Mouse (Mus musculus): ENCODE measurements around the gene D10Wsu102e. TPM values are rescaled to one million over a fixed set of nuclear protein-coding genes. Genes with fewer than 3 reads are reported as not detected.
A peak's percentile ranks its signal among the peaks of the same experiment; 100 is the strongest.

The D10Wsu102e gene
- polyA plus RNA-seq, 1 experiment = 1.5 TPM

DNA sequence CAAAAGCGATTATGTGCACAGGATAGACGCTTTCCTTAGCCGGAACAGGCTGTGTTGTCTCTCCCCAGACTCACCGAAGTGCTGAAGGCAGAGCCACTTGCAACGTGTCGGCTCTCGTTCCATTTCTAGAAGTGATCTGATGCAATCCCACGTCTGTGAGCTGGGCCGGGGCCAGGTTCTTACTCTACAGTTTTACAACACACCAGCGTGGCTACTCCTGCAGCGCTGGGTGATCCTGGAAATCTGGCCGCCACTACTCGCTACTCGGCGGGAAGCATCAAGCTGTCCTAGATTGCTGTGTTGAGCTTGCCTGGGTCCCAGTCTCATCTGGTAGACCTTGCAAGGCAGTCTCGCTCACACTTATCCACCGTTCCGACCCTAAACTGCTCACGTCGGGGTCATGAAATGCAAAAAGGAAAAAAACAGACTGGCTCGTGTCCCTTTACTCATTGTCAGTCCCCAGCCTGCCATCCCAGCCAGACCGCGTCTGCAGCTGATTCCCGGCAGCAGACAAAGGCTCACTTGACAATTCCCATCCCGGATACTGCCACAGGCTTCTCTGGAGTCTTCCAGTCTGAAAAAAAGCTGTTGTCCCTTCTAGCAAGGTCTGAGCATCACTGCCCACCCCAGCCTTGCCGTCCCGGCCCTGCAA lies 173.4 kb downstream of the D10Wsu102e start:
- DNase-seq (ENCODE audit: extremely low spot score in 1 of 2, low spot score in 1 of 2) = peak; percentile 54 to 85

DNA sequence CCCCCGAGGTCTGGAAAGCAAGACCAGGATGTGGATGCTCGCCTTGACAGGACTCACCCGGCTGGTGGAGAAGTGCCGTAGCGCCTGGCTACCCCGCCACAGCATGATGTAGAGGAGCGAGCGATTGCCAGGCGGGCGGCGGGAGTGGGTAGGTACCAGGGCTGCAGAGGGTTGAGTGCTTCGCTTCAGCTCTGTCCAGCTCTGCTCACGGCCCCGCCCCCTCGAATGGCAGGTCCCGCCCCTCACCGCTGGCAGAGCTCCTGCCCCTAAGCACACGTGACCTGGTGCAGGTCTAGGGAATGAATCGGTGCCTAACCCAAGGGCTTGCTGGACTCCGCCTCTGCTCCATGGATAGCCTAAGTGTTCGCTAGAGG lies 173.9 kb downstream of the D10Wsu102e start, which contains the start of gene Aldh1l2:
Gene Aldh1l2 (minus strand): TSS at position 231 of the 374 bp plus-strand sequence.
- DNase-seq (ENCODE audit: extremely low spot score in 1 of 2, low spot score in 1 of 2) = peak; percentile 5 to 48

DNA sequence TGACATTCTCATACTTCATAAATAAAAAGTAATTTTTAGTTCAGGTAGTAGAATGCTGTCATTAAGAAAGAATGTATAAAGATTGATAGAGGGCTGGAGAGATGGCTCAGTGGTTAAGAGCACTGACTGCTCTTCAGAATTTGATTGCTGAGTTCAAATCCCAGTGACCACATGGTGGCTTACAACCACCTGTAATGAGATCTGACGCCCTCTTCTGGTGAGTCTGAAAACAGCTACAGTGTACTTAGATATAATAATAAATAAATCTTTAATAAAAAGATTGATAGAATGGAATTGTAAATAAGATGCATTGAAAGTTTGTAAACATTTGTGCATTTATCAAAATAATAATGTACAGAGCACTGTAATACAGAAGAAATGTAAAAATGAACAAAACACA lies 176.4 kb downstream of the D10Wsu102e start:
- no peak for DNase-seq (ENCODE audit: extremely low spot score in 1 of 2, low spot score in 1 of 2)

Other genes with a start within 250 kb of the D10Wsu102e start
- 9.6 and 12.0 TPM in 2 replicates for gene Slc41a2, start 22.3 kb upstream of the D10Wsu102e start, polyA plus RNA-seq (2012; rRNA removed)
- 2.5 and 3.6 TPM in 2 replicates for gene Aldh1l2, start 173.9 kb downstream of the D10Wsu102e start, polyA plus RNA-seq (2012; rRNA removed)
- 14.4 and 15.6 TPM in 2 replicates for gene Washc4, start 183.5 kb downstream of the D10Wsu102e start, polyA plus RNA-seq (2012; rRNA removed)

Measured in frontal cortex, adult 2 months (tissue).